Mouse (Mus musculus) neural tube, embryonic 11.5 days (tissue): ENCODE results near the gene Iapp. TPM values are rescaled to one million over a fixed set of nuclear protein-coding genes. Genes with fewer than 3 reads are reported as not detected.
"Not testable (repeated sequence)": the region's sequence is repeated elsewhere in the genome, so short reads cannot be mapped to it uniquely, and the experiment has no call there.

Experiments used
- ATAC-seq: fragments of 200-750 bp; cut with Nextera tagmentation; 2 replicates; pipeline ENCODE4 v1.8.0; 2017; ENCODE audit warnings: moderate number of reproducible peaks, mild to moderate bottlenecking, moderate TSS enrichment, moderate library complexity; ENCODE audit not compliant: insufficient read depth, low FRiP score, low TSS enrichment
- DNase-seq: peaks from one replicate; pipeline ENCODE4 v3.0.0-alpha.2; 2015; ENCODE audit warnings: low spot score
- H3K27ac ChIP-seq: fragments of 300-500 bp; sonication (generic); 2 replicates; pipeline ENCODE4 v1.5.1; 2014; ENCODE audit warnings: low read depth, mild to moderate bottlenecking, low read length
- H3K27me3 ChIP-seq: fragments of 300-500 bp; sonication (generic); 2 replicates; pipeline ENCODE4 v1.6.1; 2014; ENCODE audit warnings: mild to moderate bottlenecking, low read length, mixed read lengths; ENCODE audit not compliant: control insufficient read depth, insufficient read depth
- H3K36me3 ChIP-seq: fragments of 300-500 bp; sonication (generic); 2 replicates; pipeline ENCODE4 v1.6.1; 2014; ENCODE audit warnings: mild to moderate bottlenecking, low read length, moderate library complexity, mixed read lengths; ENCODE audit not compliant: control insufficient read depth, insufficient read depth
- H3K4me1 ChIP-seq: fragments of 300-500 bp; sonication (generic); 2 replicates; pipeline ENCODE4 v1.6.1; 2014; ENCODE audit warnings: low read length, mixed read lengths; ENCODE audit not compliant: control insufficient read depth, insufficient read depth
- H3K4me2 ChIP-seq: fragments of 300-500 bp; sonication (generic); 2 replicates; pipeline ENCODE4 v1.6.1; 2014; ENCODE audit warnings: low read depth, mild to moderate bottlenecking, moderate library complexity
- H3K4me3 ChIP-seq: fragments of 300-500 bp; sonication (generic); 2 replicates; pipeline ENCODE4 v1.5.1; 2014; ENCODE audit warnings: low read depth, low read length
- H3K9ac ChIP-seq: fragments of 300-500 bp; sonication (generic); 2 replicates; pipeline ENCODE4 v1.6.1; 2014; ENCODE audit warnings: mild to moderate bottlenecking, low read length
- H3K9me3 ChIP-seq: fragments of 300-500 bp; sonication (generic); 2 replicates; pipeline ENCODE4 v1.6.1; 2016; ENCODE audit warnings: low read length; ENCODE audit not compliant: control insufficient read depth
- WGBS: fragments of 180-500 bp; shearing (Covaris S2); extraction: QIAGEN DNeasy Blood & Tissue Kit; methylation state at CpG from one replicate; pipeline ENCODE4 v1.1.7; 2014; 5-methylcytosine and 5-hydroxymethylcytosine counted together
- polyA plus RNA-seq: library from polyadenylated mRNA; unstranded; fragments of >200 nt; fragmentation: Nextera tagmentation; extraction: Ambion mirVana; gene quantifications from 2 replicates; pipeline ENCODE4 v1.2.1, GENCODE M21; 2014

Gene Iapp
- polyA plus RNA-seq = not detected in 2 replicates

DNA sequence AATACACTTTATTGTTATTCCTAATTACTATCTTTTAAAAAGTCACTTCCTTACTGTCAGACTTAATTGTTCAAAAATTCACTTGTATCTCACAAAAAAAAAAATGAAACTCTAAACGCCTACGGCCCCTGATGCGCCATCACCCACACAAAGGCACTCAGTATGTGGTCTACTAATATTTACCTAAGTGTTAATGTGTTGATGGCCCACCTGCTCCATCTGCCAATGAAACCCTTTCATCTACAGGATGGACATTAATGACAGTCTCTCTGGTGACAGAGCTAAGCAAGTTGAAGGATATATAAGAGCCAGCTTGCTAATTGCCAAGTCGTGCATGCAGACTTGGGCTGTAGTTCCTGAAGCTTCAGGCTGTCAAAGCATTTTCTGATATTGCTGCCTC lies at the start of gene Iapp:
TSS of gene Iapp (plus strand) at position 326 of the 400 bp plus-strand sequence.
- 49% methylated on average over 4 of the region's 4 CpGs for WGBS
- Histone ChIP-seq H3K4me3 (no peak within 1 kb of the TSS), H3K9me3 (no peaks in the 10 kb centered on the region), H3K27ac (no peak within 1 kb of the TSS), H3K36me3 (no peaks in the 10 kb centered on the region), H3K4me2 (no peak within 1 kb of the TSS), H3K27me3 (no peaks in the 10 kb centered on the region), H3K4me1 (no peaks in the 10 kb centered on the region), H3K9ac (no peak within 1 kb of the TSS)
- ATAC-seq = no peak
- no peak for DNase-seq

DNA sequence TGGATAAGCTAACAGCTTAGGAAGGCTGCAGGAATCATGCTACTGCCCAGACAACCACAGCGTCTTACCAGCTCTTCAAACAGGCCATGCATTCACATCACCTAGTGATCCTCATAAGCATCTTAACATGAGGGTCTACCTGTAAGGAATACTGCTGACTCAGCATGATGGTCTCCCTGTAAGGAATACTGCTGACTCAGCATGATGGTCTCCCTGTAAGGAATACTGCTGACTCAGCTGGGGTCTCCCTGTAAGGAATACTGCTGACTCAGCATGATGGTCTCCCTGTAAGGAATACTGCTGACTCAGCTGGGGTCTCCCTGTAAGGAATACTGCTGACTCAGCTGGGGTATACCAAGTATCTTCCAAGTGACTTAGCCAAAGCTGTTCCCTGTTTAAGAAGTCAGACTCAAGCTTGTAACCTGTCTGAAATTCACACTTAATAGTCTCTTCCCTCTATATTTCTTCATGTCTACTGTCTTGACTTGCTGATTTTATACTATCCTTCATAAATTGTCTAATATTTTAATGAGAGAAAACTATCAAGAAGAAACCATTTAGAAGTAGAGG lies 47.4 kb upstream of the Iapp start:
- H3K9me3 ChIP-seq, H3K27ac ChIP-seq, H3K36me3 ChIP-seq, H3K4me2 ChIP-seq, H3K27me3 ChIP-seq, H3K4me3 ChIP-seq, H3K4me1 ChIP-seq, H3K9ac ChIP-seq, ATAC-seq, DNase-seq: not testable (repeated sequence)
- 70% methylated on average over 1 of the region's 1 CpGs for WGBS

DNA sequence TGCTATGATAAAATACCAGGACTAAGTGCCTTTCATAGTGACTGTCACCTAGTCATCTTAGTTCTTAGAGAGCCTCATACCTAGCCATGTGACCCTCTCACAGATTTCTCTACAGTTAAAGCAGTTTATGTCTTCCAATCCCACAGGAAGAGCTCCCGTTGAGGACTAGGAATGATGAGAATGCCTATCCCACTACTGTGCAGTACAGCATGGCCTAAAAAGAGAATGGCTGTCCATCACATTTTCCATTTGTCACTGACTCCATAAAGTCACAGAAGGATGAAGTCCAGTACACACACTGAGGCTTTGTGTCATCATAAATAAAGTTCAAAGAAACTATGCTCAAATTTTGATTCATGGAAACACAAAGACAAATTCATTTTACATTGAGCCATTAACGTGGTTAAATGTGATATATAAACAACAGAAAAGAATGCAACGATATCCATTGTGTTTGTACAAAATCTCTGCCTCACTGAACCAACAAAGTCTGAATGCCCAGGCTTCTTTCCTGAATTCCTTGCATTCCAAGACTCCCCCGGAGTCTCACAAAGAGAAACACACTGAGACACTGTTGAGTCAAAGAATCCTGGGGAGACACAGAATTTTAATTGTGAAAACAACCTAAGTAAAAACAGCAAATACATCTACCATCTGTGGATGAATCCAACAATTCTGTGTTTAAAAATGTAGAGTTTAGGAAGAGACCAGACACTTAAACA lies 22.3 kb upstream of the Iapp start:
- Histone ChIP-seq H3K27ac (no peak overlapping the region), H3K36me3 (no peaks in the 10 kb centered on the region), H3K4me3 (no peak overlapping the region), H3K9me3 (no peaks in the 10 kb centered on the region), H3K9ac (no peak overlapping the region), H3K27me3 (no peaks in the 10 kb centered on the region), H3K4me2 (no peak overlapping the region), H3K4me1 (no peaks in the 10 kb centered on the region)
- ATAC-seq = no peak
- WGBS = 12% methylated on average over 4 of the region's 4 CpGs
- no peak for DNase-seq

DNA sequence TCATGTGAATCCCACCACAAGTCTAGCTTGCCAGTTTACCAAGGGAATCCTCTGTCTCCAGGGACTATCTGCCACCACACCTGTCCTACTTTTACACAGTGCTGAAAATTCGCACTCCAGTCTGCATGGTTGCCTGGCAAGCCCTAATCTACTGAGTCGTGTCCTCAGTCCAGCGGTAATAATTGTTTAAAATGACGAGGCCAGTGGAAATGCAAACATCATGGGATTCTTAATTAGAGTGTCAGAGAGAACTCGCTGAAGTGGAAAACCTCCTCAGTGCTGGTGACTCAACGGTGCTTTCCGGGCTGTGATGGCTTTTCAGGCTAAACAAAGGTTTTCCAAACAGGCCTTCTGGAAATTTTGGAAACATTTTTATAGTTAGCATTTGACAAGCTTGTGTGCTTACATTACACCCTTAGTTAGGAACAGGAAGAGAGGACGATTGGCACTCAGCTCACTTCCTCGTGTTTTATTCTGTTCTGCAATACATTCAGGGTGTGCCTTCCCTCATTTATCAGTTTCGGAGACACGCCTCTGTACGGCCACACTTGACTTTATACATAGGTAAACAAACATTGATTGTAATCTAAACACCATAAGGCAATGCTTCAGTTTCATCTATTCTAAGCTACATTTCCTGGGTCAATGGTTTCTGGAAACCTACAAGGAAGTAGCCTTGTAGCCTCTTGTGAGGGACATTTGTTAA lies 8.7 kb upstream of the Iapp start:
- Histone ChIP-seq H3K4me1 (no peaks in the 10 kb centered on the region), H3K4me2 (no peak overlapping the region), H3K36me3 (no peaks in the 10 kb centered on the region), H3K4me3 (no peak overlapping the region), H3K27me3 (no peaks in the 10 kb centered on the region), H3K9me3 (no peaks in the 10 kb centered on the region), H3K27ac (no peak overlapping the region), H3K9ac (no peak overlapping the region)
- WGBS = 82% methylated on average over 12 of the region's 12 CpGs
- DNase-seq (no peak), ATAC-seq (no peak)

DNA sequence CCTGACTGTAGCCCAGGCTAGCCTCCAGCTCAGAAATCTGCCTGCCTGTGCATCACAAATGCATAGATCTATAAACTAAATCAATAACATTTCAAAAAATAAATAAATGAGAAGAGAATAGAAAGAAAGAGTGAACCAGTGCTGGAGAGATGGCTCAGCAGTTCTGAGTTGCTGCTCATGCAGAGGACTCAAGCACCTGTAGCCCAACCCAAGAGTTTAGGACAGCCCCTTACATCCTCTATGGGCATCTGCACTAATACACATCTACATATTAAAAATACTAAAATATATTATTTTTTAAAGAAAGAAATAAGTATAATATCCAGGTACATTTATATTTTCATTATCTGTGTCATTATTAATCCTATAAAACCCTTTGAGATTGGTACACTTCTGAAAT lies 6.9 kb downstream of the Iapp start:
- Histone ChIP-seq H3K9ac (no peak overlapping the region), H3K4me3 (no peak overlapping the region), H3K27me3 (no peaks in the 10 kb centered on the region), H3K4me2 (no peak overlapping the region), H3K4me1 (no peaks in the 10 kb centered on the region), H3K27ac (no peak overlapping the region), H3K9me3 (peaks cover 3% of the 10 kb centered on the region; the same call in 1 of the 2 replicates), H3K36me3 (no peaks in the 10 kb centered on the region)
- DNase-seq = no peak
- ATAC-seq = peak; percentile 55; the same call in 1 of the 2 replicates

DNA sequence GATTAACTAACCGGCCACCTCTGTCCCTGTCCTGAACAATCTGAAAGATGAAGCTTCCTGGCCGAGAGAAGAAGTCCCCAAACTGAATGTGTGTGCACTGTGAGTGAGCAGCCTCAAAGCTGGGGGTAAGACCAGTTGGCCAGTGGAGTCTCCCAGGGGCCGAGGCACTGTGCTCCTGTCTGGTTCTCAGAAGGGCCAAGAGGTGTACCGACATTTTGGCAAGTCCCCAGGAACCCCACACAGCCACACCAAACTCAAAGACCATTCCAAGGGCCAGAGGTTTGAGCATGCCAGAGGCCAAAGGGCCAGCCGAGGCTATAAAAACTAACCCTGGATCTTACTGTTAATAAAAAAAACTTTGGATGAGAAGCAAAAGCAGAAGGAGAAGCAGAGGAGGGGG lies 16.1 kb downstream of the Iapp start:
- Histone ChIP-seq H3K4me3 (no peak overlapping the region), H3K9ac (no peak overlapping the region), H3K36me3 (no peaks in the 10 kb centered on the region), H3K9me3 (peaks cover 3% of the 10 kb centered on the region; the same call in 1 of the 2 replicates), H3K4me2 (no peak overlapping the region), H3K27me3 (no peaks in the 10 kb centered on the region), H3K27ac (no peak overlapping the region), H3K4me1 (no peaks in the 10 kb centered on the region)
- ATAC-seq = no peak
- DNase-seq = no peak
- WGBS = 89% methylated on average over 5 of the region's 5 CpGs

DNA sequence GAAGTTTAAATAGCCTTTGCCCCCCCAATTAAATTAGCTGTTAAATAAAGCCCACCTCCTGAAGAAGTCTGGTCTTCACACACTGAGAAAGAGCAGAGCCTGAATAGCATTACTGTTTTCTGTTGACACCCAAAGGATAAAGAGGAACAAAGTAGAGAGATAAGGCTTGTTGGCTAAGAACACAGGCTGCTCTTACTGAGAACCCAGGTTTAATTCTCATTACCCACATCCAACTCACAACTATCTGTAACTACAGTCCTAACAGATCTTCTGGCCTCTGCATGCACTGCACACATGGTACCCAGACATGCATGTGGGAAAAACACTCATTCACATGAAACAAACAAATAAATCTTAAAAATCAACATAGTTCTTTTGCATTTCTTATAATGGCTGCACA lies 18.9 kb downstream of the Iapp start:
- DNase-seq (no peak), ATAC-seq (no peak)
- Histone ChIP-seq H3K4me2 (no peak overlapping the region), H3K27ac (no peak overlapping the region), H3K4me3 (no peak overlapping the region), H3K9ac (no peak overlapping the region), H3K36me3 (no peaks in the 10 kb centered on the region), H3K27me3 (no peaks in the 10 kb centered on the region), H3K4me1 (no peaks in the 10 kb centered on the region), H3K9me3 (no peaks in the 10 kb centered on the region)

DNA sequence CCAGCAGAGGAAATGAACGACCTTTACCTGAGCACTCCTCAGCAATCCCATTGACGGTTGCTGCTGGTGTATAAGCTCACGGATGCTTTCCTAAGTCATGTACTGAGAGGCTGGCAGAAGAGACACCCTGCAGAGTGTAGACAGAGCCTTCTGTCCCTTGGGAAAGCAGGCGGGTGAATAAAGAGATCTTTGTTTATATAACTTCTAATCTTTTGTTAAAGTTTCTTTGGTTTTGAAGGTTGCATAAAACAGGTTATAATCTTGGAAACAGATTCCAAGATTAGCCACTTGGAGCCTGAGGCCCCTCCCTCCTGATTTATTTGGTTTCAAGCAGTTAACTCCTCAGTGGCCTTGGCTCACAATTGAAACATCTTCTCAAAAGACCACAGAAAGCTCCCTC lies 24.7 kb downstream of the Iapp start, which contains the start of gene Slco1a5:
TSS of gene Slco1a5 (minus strand) at position 101 of the 400 bp plus-strand sequence.
- Histone ChIP-seq H3K36me3 (no peaks in the 10 kb centered on the region), H3K9ac (no peak within 1 kb of the TSS), H3K27ac (no peak within 1 kb of the TSS), H3K9me3 (no peaks in the 10 kb centered on the region), H3K4me3 (no peak within 1 kb of the TSS), H3K4me1 (no peaks in the 10 kb centered on the region), H3K4me2 (no peak within 1 kb of the TSS), H3K27me3 (no peaks in the 10 kb centered on the region)
- WGBS = 41% methylated on average over 4 of the region's 4 CpGs
- DNase-seq (no peak), ATAC-seq (no peak)

DNA sequence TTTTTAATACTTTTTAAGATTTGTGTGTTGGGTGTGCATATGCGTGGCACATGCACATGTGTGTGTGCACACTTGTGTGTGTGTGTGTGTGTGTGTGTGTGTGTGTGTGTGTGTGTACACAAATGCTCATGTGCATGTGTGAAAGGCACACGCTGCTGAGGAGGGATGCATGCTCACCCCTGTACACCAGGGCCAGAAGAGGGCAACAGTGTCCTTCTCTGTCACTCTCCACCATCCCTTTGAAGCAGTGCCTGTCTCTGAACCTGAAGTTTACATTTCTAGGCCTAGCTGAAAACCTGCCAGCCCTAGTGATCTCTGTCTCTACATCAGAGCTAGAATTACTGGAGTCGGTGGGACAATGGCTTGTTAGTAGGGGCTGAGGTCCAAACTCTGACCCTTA lies 28.4 kb downstream of the Iapp start:
- DNase-seq (no peak), ATAC-seq (no peak)
- no peaks in the 10 kb centered on the region for H3K9me3 ChIP-seq
- H3K4me1 ChIP-seq = no peaks in the 10 kb centered on the region
- H3K27me3 ChIP-seq = no peaks in the 10 kb centered on the region
- H3K4me3 ChIP-seq = no peak overlapping the region
- H3K27ac ChIP-seq = no peak overlapping the region
- no peak overlapping the region for H3K4me2 ChIP-seq
- 78% methylated on average over 3 of the region's 3 CpGs for WGBS
- no peak overlapping the region for H3K9ac ChIP-seq
- no peaks in the 10 kb centered on the region for H3K36me3 ChIP-seq
